Mouse (Mus musculus) lung, adult 2 months (tissue): Measurements from ENCODE around the gene Qrich2.
"Not testable (repeated sequence)": the region's sequence is repeated elsewhere in the genome, so short reads cannot be mapped to it uniquely, and the experiment has no call there.

Source experiments
- CTCF ChIP-seq: fragments of 200-500 bp; IDR thresholded peaks from 2 replicates; pipeline ENCODE4 v1.5.1; 2011; ENCODE audit warnings: mild to moderate bottlenecking, low read length, control low read depth; ENCODE audit not compliant: insufficient read depth
- POLR2A ChIP-seq: fragments of 200-500 bp; IDR thresholded peaks from 2 replicates; pipeline ENCODE4 v1.6.1; 2011; ENCODE audit warnings: low read depth, mild to moderate bottlenecking, control low read depth, low read length, borderline replicate concordance; ENCODE audit errors: extremely low read depth

GRCm38 (mm10) chr11:116492507-116492906, 26.5 kb upstream of the Qrich2 start:
- not testable (repeated sequence) for TF ChIP-seq CTCF, POLR2A
